Mouse (Mus musculus): Measurements from ENCODE around the gene Scd1.
"Not testable (repeated sequence)": the region's sequence is repeated elsewhere in the genome, so short reads cannot be mapped to it uniquely, and the experiment has no call there.

- TF ChIP-seq TAL1, GATA1 (IDR thresholded peaks at IDR 0.05; ENCODE audit: low read length): not testable (repeated sequence)
Measured at GRCm38 (mm10) chr19:44367076-44367475, 40.6 kb downstream of the Scd1 start.
